Mouse (Mus musculus) liver, adult 2 months (tissue): ENCODE measurements around the gene Id4. TPM values are rescaled to one million over a fixed set of nuclear protein-coding genes. Genes with fewer than 3 reads are reported as not detected.

Experiments used
- DNase-seq: peaks from one replicate; pipeline ENCODE4 v3.0.0-alpha.2; 2011; ENCODE audit warnings: low read depth, low spot score; ENCODE audit errors: extremely low read depth
- H3K27ac ChIP-seq: fragments of 200-500 bp; replicated peaks from 2 replicates; pipeline ENCODE4 v1.5.1; 2012; ENCODE audit warnings: low read depth, mild to moderate bottlenecking, control low read depth, inconsistent platforms, low read length; ENCODE audit not compliant: insufficient read depth
- H3K27me3 ChIP-seq: fragments of 200-500 bp; 2 replicates; pipeline ENCODE4 v1.6.1; 2012; ENCODE audit warnings: mild to moderate bottlenecking, moderate library complexity, low read length, inconsistent platforms; ENCODE audit not compliant: control insufficient read depth, insufficient read depth
- H3K36me3 ChIP-seq: fragments of 200-500 bp; 2 replicates; pipeline ENCODE4 v1.6.1; 2012; ENCODE audit warnings: low read length, inconsistent platforms; ENCODE audit not compliant: control insufficient read depth, insufficient read depth
- H3K4me1 ChIP-seq: fragments of 200-500 bp; 2 replicates; pipeline ENCODE4 v1.6.1; 2011; ENCODE audit warnings: low read length; ENCODE audit not compliant: control insufficient read depth, insufficient read depth
- H3K4me3 ChIP-seq: fragments of 200-500 bp; 2 replicates; pipeline ENCODE4 v1.5.1; 2011; ENCODE audit warnings: low read depth, mild to moderate bottlenecking, control low read depth, low read length, moderate library complexity; ENCODE audit not compliant: insufficient read depth
- H3K79me2 ChIP-seq: fragments of 200-500 bp; 2 replicates; pipeline ENCODE4 v1.6.1; 2012; ENCODE audit warnings: inconsistent platforms, mild to moderate bottlenecking, low read length, moderate library complexity; ENCODE audit not compliant: control insufficient read depth, insufficient read depth
- H3K9ac ChIP-seq: fragments of 200-500 bp; 2 replicates; pipeline ENCODE4 v1.6.1; 2012; ENCODE audit warnings: low read depth, mild to moderate bottlenecking, control low read depth, inconsistent platforms, low read length
- CTCF ChIP-seq: fragments of 200-500 bp; IDR thresholded peaks from 2 replicates; pipeline ENCODE4 v1.5.1; 2011; ENCODE audit warnings: low read depth, low read length, control low read depth
- POLR2A ChIP-seq: fragments of 200-500 bp; IDR thresholded peaks from 2 replicates; pipeline ENCODE4 v1.6.1; 2011; ENCODE audit warnings: low read length, control low read depth; ENCODE audit not compliant: insufficient read depth; ENCODE audit errors: extremely low read depth
- WGBS: fragments of 180-500 bp; shearing (Covaris S2); methylation state at CpG from one replicate; pipeline ENCODE4 v1.1.7; 2018; 5-methylcytosine and 5-hydroxymethylcytosine counted together
- polyA plus RNA-seq: library from polyadenylated mRNA; depleted of rRNA; stranded (reverse); fragments of >200 nt; gene quantifications from 2 replicates; pipeline ENCODE4 v1.2.3, GENCODE M21; 2012
- total RNA-seq: library from RNA; depleted of rRNA; stranded (reverse); fragments of >200 nt; gene quantifications from 2 replicates; pipeline ENCODE4 v1.2.3, GENCODE M21; 2014

The Id4 gene
- total and polyA plus RNA-seq, 2 experiments = 0.27 to 0.46 TPM

- Histone ChIP-seq H3K4me1 (no peaks in the 10 kb centered on the region), H3K36me3 (no peaks in the 10 kb centered on the region), H3K9ac (no peak overlapping the region), H3K4me3 (no peak overlapping the region), H3K79me2 (no peaks in the 10 kb centered on the region), H3K27me3 (no peaks in the 10 kb centered on the region), H3K27ac (no peak overlapping the region)
- TF ChIP-seq POLR2A (no peak), CTCF (no peak)
- no peak for DNase-seq
- 75% methylated on average over 7 of the region's 7 CpGs for WGBS
Observed at GRCm38 (mm10) chr13:48236865-48237264, 24.2 kb upstream of the Id4 start.

GRCm38 (mm10) chr13:48237516-48237915 is 23.5 kb upstream of the Id4 start:
- Histone ChIP-seq H3K36me3 (no peaks in the 10 kb centered on the region), H3K9ac (no peak overlapping the region), H3K79me2 (no peaks in the 10 kb centered on the region), H3K4me1 (no peaks in the 10 kb centered on the region), H3K4me3 (no peak overlapping the region), H3K27ac (no peak overlapping the region), H3K27me3 (no peaks in the 10 kb centered on the region)
- TF ChIP-seq CTCF (no peak), POLR2A (no peak)
- 3% methylated on average over 4 of the region's 4 CpGs for WGBS
- peak; percentile 61 for DNase-seq

- Histone ChIP-seq H3K27me3 (no peaks in the 10 kb centered on the region), H3K36me3 (no peaks in the 10 kb centered on the region), H3K4me3 (no peak overlapping the region), H3K79me2 (no peaks in the 10 kb centered on the region), H3K9ac (no peak overlapping the region), H3K27ac (no peak overlapping the region), H3K4me1 (no peaks in the 10 kb centered on the region)
- DNase-seq = no peak
- TF ChIP-seq POLR2A = no peak
- TF ChIP-seq CTCF = no peak
- WGBS = 48% methylated on average over 5 of the region's 5 CpGs
Observed at GRCm38 (mm10) chr13:48245235-48246012, 15.6 kb upstream of the Id4 start.

GRCm38 (mm10) chr13:48252559-48252958 is 8.5 kb upstream of the Id4 start:
- Histone ChIP-seq H3K79me2 (no peaks in the 10 kb centered on the region), H3K4me1 (no peaks in the 10 kb centered on the region; the same call in 1 of the 2 replicates), H3K27me3 (no peaks in the 10 kb centered on the region), H3K27ac (no peak overlapping the region), H3K9ac (no peak overlapping the region), H3K36me3 (no peaks in the 10 kb centered on the region), H3K4me3 (no peak overlapping the region)
- 65% methylated on average over 2 of the region's 2 CpGs for WGBS
- TF ChIP-seq POLR2A (no peak), CTCF (no peak)
- no peak for DNase-seq

- no peak for TF ChIP-seq POLR2A
Observed at GRCm38 (mm10) chr13:48255026-48255425, 6.0 kb upstream of the Id4 start.

More at GRCm38 (mm10) chr13:48255026-48255425, 6.0 kb upstream of the Id4 start:
- Histone ChIP-seq H3K4me1 (no peaks in the 10 kb centered on the region; the same call in 1 of the 2 replicates), H3K36me3 (no peaks in the 10 kb centered on the region), H3K27me3 (no peaks in the 10 kb centered on the region), H3K4me3 (no peak overlapping the region), H3K9ac (no peak overlapping the region), H3K27ac (no peak overlapping the region), H3K79me2 (no peaks in the 10 kb centered on the region)
- DNase-seq = no peak
- 91% methylated on average over 8 of the region's 8 CpGs for WGBS
